Mouse (Mus musculus): Measurements from ENCODE around the gene Pclo. TPM values are rescaled to one million over a fixed set of nuclear protein-coding genes. Genes with fewer than 3 reads are reported as not detected.
"Not testable (repeated sequence)": the region's sequence is repeated elsewhere in the genome, so short reads cannot be mapped to it uniquely, and the experiment has no call there.

Gene Pclo
- 0.02 and 0.03 TPM in 2 replicates for polyA plus RNA-seq (2012; rRNA removed)
- 0.01 and 0.04 TPM in 2 replicates for polyA plus RNA-seq (2014; fragmentation: Nextera tagmentation; extraction: Ambion mirVana)

DNA sequence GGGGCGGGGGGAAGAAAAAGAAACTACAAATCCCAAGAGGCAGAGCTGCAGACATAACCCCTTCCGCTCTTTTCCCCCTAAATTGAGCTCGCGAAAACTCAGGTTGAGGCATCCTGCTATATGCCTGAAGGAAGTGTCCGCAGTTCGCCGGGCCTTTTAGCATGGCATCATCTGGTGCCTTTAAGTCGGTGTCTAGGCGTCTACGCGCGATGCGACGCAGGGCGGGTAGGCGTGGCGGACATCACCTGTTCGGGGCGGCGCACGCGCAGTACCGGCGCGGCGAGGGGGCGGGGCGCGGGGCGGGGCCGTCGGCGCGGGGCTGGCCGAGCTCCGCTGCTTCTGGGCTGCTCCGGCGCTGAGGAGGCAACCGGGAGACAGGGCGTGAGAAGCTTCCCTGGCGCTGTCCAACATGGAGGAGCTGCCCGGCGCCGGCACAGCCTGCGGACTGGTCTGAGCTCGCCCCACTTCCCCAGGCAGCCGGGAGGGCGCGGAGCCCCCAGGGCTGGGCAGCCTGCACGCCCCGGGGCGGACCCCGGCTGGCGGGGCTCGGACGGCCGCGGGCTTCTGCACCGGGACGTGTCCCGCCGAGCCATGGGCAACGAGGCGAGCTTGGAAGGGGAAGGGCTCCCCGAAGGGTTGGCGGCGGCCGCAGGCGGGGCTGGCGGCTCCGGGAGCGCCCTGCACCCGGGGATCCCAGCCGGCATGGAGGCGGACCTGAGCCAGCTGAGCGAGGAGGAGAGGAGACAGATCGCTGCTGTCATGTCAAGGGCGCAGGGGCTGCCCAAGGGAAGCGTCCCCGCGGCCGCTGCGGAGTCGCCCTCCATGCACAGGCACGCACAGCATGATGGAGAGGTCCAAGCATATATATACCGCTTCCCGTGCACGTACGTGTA is at the start of gene Pclo:
Gene Pclo, plus strand, starts transcription at position 288 of the 893 bp plus-strand sequence.
- H3K9me3 ChIP-seq (ENCODE audit: control insufficient read depth, low read length) = no peaks in the 10 kb centered on the region
- H3K9ac ChIP-seq (replicated peaks) = no peak within 1 kb of the TSS
- H3K4me3 ChIP-seq (ENCODE audit: insufficient read depth in 1 of 2, low read depth in 2 of 2, low read length in 2 of 2) = peak within 1 kb of the TSS; percentile 43 to 67
- TF ChIP-seq CTCF (IDR thresholded peaks at IDR 0.05; ENCODE audit: low read depth) (no peak), EP300 (IDR thresholded peaks at IDR 0.05; ENCODE audit: low read depth) (no peak)
- no peaks in the 10 kb centered on the region for H3K36me3 ChIP-seq (replicated peaks; ENCODE audit: control insufficient read depth, insufficient read depth, low read depth)
- H3K4me2 ChIP-seq (ENCODE audit: low read depth) = peak within 1 kb of the TSS; percentile 68
- no peak within 1 kb of the TSS for H3K27ac ChIP-seq
- DNase-seq (ENCODE audit: low read depth in 3 of 3, low spot score in 3 of 3) = peak; percentile 22 to 23 (median 23)
- 0 out of 2 replicates have a peak, but pooled peaks cover 2% of the 10 kb centered on the region for H3K27me3 ChIP-seq (ENCODE audit: control insufficient read depth, insufficient read depth, low read length)
- under 1% methylated on average over 89 of the region's 89 CpGs for WGBS (ENCODE audit: insufficient replicate concordance)
- H3K4me1 ChIP-seq (replicated peaks; ENCODE audit: control insufficient read depth in 2 of 2, insufficient read depth in 2 of 2, low read length in 1 of 2) = no peaks in the 10 kb centered on the region; a peak in 1 of 4 replicates
- peak; percentile 95 for ATAC-seq (ENCODE audit: insufficient read depth)

DNA sequence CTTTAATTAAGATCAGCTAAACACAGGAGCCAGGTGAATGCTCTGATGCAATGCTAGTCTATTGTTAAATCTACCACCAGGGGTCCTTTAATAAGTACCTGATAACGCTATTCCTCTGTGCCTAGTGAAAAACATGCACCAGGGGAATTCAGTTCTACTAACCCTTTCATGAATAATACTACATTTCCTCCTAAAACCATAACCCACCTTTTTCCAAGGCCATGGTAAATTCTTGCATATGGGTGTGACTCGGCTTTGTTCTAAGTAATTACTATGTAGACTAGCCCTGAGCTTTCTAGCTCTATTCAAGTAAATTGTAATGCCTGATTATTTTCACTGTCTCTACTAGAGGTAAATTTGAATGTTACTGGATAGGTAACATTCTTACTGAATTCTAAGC is 20.3 kb upstream of the Pclo start:
- not testable (repeated sequence) for H3K4me2 ChIP-seq (ENCODE audit: low read depth); H3K9me3 ChIP-seq (ENCODE audit: control insufficient read depth, low read length); DNase-seq (ENCODE audit: low read depth in 3 of 3, low spot score in 3 of 3)

DNA sequence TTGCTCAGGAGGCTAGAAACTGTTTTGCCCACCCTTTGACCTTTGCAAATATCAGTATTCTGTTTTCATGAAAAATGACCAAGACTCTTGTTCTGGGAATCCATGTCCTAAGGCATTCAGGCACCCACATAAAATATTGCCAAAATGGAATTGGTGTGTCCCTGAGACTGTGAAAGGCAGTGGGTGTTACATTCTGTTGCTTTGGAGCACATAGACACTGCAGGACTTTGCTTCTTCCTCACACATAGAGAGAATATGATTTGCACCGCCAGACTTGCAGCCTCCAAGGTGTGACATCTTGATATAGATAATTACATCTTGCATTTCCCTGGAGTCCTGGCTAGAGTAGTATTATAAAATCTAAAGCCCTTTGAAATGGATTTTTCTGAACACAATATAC is 6.2 kb upstream of the Pclo start:
- H3K4me2 ChIP-seq (ENCODE audit: low read depth) = no peak overlapping the region
- no peak overlapping the region for H3K27ac ChIP-seq
- ATAC-seq (ENCODE audit: insufficient read depth) (no peak), DNase-seq (ENCODE audit: low read depth in 3 of 3, low spot score in 3 of 3) (no peak)
- H3K27me3 ChIP-seq (ENCODE audit: control insufficient read depth, insufficient read depth, low read length) = no peaks in the 10 kb centered on the region
- no peak for TF ChIP-seq CTCF (IDR thresholded peaks at IDR 0.05; ENCODE audit: low read depth)
- TF ChIP-seq EP300 (IDR thresholded peaks at IDR 0.05; ENCODE audit: low read depth) = no peak
- no peak overlapping the region for H3K4me3 ChIP-seq (ENCODE audit: insufficient read depth in 1 of 2, low read depth in 2 of 2, low read length in 2 of 2)
- H3K4me1 ChIP-seq (replicated peaks; ENCODE audit: control insufficient read depth in 2 of 2, insufficient read depth in 2 of 2, low read length in 1 of 2) = no peaks in the 10 kb centered on the region
- 44% methylated on average over 1 of the region's 1 CpGs for WGBS (ENCODE audit: insufficient replicate concordance)
- no peak overlapping the region for H3K9ac ChIP-seq (replicated peaks)
- H3K36me3 ChIP-seq (replicated peaks; ENCODE audit: control insufficient read depth, insufficient read depth, low read depth) = no peaks in the 10 kb centered on the region
- no peaks in the 10 kb centered on the region for H3K9me3 ChIP-seq (ENCODE audit: control insufficient read depth, low read length)

More for the DNA sequence above, 20.3 kb upstream of the Pclo start:
- ATAC-seq (ENCODE audit: insufficient read depth); H3K36me3 ChIP-seq (replicated peaks; ENCODE audit: control insufficient read depth, insufficient read depth, low read depth); H3K4me3 ChIP-seq (ENCODE audit: insufficient read depth in 1 of 2, low read depth in 2 of 2, low read length in 2 of 2); H3K27me3 ChIP-seq (ENCODE audit: control insufficient read depth, insufficient read depth, low read length); H3K4me1 ChIP-seq (replicated peaks; ENCODE audit: control insufficient read depth in 2 of 2, insufficient read depth in 2 of 2, low read length in 1 of 2); H3K9ac ChIP-seq (replicated peaks); H3K27ac ChIP-seq: not testable (repeated sequence)
- 40% methylated on average over 2 of the region's 2 CpGs for WGBS (ENCODE audit: insufficient replicate concordance)

DNA sequence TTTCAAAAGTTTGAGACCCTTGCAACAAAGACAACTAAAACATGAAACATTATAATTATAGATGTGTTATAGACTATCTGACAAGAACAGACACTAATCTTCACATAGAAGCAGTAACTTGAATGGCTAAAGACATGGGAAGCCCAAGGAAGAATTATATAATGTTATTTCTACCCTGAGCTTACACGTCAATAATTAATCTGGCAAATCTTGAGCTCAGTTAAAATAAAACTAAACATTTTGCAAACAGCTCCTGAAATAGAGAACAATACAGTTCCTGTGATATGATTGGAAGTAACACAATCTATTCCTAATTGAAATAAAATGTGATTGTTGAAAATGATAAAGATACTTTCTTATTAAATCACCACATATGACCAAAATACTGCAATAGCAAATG is 5.1 kb upstream of the Pclo start:
- Histone ChIP-seq H3K9me3 (ENCODE audit: control insufficient read depth, low read length) (no peaks in the 10 kb centered on the region), H3K4me2 (ENCODE audit: low read depth) (no peak overlapping the region)
- no peak for ATAC-seq (ENCODE audit: insufficient read depth)

DNA sequence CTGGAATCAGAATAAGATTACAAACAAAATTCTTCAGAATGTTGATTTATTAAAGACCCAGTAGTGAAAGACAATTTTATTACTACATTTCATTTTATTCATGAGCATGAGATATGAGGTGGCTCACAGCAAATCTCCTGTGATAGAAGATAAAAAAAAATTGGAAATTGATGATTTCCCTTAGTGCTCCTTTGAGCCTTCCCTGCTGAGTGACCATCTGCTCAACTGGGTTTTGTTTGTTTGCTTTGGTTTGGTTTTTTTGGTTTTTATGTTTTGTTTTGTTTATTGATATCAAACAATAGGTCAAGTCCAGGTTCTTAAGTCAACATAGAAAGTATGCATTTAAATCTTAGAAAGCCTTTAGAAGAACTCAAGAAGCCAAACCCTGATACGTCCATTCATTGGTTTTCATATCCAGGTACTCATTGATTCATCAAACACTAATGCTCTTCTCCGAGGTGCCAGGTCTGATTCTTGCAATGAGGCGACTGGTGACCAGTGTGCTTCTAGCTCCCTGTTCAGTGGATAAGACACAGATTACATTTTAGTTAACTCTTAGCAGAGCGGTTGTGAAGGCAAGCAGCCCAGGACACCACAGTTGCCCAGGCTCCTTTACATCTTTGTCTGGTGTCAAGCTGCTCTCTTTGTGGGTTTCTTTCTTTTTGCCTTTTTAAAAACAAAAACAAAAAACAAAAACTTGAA is 3.6 kb downstream of the Pclo start:
- H3K9me3 ChIP-seq (ENCODE audit: control insufficient read depth, low read length) = no peaks in the 10 kb centered on the region
- ATAC-seq (ENCODE audit: insufficient read depth) = no peak
- no peak for DNase-seq (ENCODE audit: low read depth in 3 of 3, low spot score in 3 of 3)

More for the DNA sequence above, 5.1 kb upstream of the Pclo start:
- Histone ChIP-seq H3K9ac (replicated peaks) (no peak overlapping the region), H3K27ac (no peak overlapping the region), H3K4me3 (ENCODE audit: insufficient read depth in 1 of 2, low read depth in 2 of 2, low read length in 2 of 2) (no peak overlapping the region), H3K4me1 (replicated peaks; ENCODE audit: control insufficient read depth in 2 of 2, insufficient read depth in 2 of 2, low read length in 1 of 2) (no peaks in the 10 kb centered on the region; a peak in 1 of 4 replicates), H3K36me3 (replicated peaks; ENCODE audit: control insufficient read depth, insufficient read depth, low read depth) (no peaks in the 10 kb centered on the region), H3K27me3 (ENCODE audit: control insufficient read depth, insufficient read depth, low read length) (no peaks in the 10 kb centered on the region)
- 46% methylated on average over 1 of the region's 1 CpGs for WGBS (ENCODE audit: insufficient replicate concordance)
- TF ChIP-seq EP300 (IDR thresholded peaks at IDR 0.05; ENCODE audit: low read depth) (no peak), CTCF (IDR thresholded peaks at IDR 0.05; ENCODE audit: low read depth) (no peak)
- DNase-seq (ENCODE audit: low read depth in 3 of 3, low spot score in 3 of 3) = no peak

More for the DNA sequence above, 3.6 kb downstream of the Pclo start:
- 52% methylated on average over 4 of the region's 4 CpGs for WGBS (ENCODE audit: insufficient replicate concordance)
- no peak overlapping the region for H3K9ac ChIP-seq (replicated peaks)
- H3K4me3 ChIP-seq (ENCODE audit: insufficient read depth in 1 of 2, low read depth in 2 of 2, low read length in 2 of 2) = no peak overlapping the region
- no peak overlapping the region for H3K4me2 ChIP-seq (ENCODE audit: low read depth)
- TF ChIP-seq EP300 (IDR thresholded peaks at IDR 0.05; ENCODE audit: low read depth) = no peak
- no peak for TF ChIP-seq CTCF (IDR thresholded peaks at IDR 0.05; ENCODE audit: low read depth)
- H3K27me3 ChIP-seq (ENCODE audit: control insufficient read depth, insufficient read depth, low read length) = 0 out of 2 replicates have a peak, but pooled peaks cover 2% of the 10 kb centered on the region
- H3K4me1 ChIP-seq (replicated peaks; ENCODE audit: control insufficient read depth in 2 of 2, insufficient read depth in 2 of 2, low read length in 1 of 2) = no peaks in the 10 kb centered on the region; a peak in 1 of 4 replicates
- no peak overlapping the region for H3K27ac ChIP-seq
- H3K36me3 ChIP-seq (replicated peaks; ENCODE audit: control insufficient read depth, insufficient read depth, low read depth) = no peaks in the 10 kb centered on the region

Data from liver, embryonic 14.5 days (tissue).